Mouse (Mus musculus): Measurements from ENCODE around the gene Spats2.
"Not testable (repeated sequence)": the region's sequence is repeated elsewhere in the genome, so short reads cannot be mapped to it uniquely, and the experiment has no call there.

Spats2 gene

GRCm38 (mm10) chr15:99226090-99226489 is 100.4 kb downstream of the Spats2 start:
- DNase-seq: no peak

GRCm38 (mm10) chr15:99231998-99232397 is 106.3 kb downstream of the Spats2 start:
- DNase-seq: no peak

- no peak for DNase-seq
Measured at GRCm38 (mm10) chr15:99233719-99234118, 108.0 kb downstream of the Spats2 start.

GRCm38 (mm10) chr15:99234326-99235010 is 108.8 kb downstream of the Spats2 start:
- DNase-seq: no peak

GRCm38 (mm10) chr15:99238006-99238405 is 112.3 kb downstream of the Spats2 start:
- DNase-seq: no peak

GRCm38 (mm10) chr15:99240129-99240528 is 114.4 kb downstream of the Spats2 start:
- no peak for DNase-seq

- DNase-seq: no peak
Measured at GRCm38 (mm10) chr15:99241249-99241648, 115.5 kb downstream of the Spats2 start.

- DNase-seq: no peak
Measured at GRCm38 (mm10) chr15:99242045-99242444, 116.3 kb downstream of the Spats2 start.

GRCm38 (mm10) chr15:99246736-99247135 is 121.0 kb downstream of the Spats2 start:
- DNase-seq: not testable (repeated sequence)

- no peak for DNase-seq
Measured at GRCm38 (mm10) chr15:99248972-99249371, 123.3 kb downstream of the Spats2 start.

- DNase-seq: no peak
Measured at GRCm38 (mm10) chr15:99249938-99250337, 124.2 kb downstream of the Spats2 start.

GRCm38 (mm10) chr15:99251111-99251510 is 125.4 kb downstream of the Spats2 start:
- peak in 1 of 2 experiments; percentile 18 for DNase-seq

GRCm38 (mm10) chr15:99251626-99252380 is 126.1 kb downstream of the Spats2 start, which contains the start of gene Mcrs1:
Gene Mcrs1 (minus strand): TSS chr15:99251961.
- DNase-seq: peak; percentile 91 to 92

- DNase-seq: peak in 1 of 2 experiments; percentile 12
Measured at GRCm38 (mm10) chr15:99252381-99253174, 126.9 kb downstream of the Spats2 start.

GRCm38 (mm10) chr15:99253175-99253479 is 127.4 kb downstream of the Spats2 start:
- DNase-seq: not testable (repeated sequence)

GRCm38 (mm10) chr15:99253772-99254171 is 128.1 kb downstream of the Spats2 start:
- DNase-seq: no peak

- no peak for DNase-seq
Measured at GRCm38 (mm10) chr15:99254477-99255005, 128.8 kb downstream of the Spats2 start.

- no peak for DNase-seq
Measured at GRCm38 (mm10) chr15:99255241-99255749, 129.6 kb downstream of the Spats2 start.

- DNase-seq: no peak
Measured at GRCm38 (mm10) chr15:99259167-99259729, 133.5 kb downstream of the Spats2 start.

- peak; percentile 61 to 68 for DNase-seq
Measured at GRCm38 (mm10) chr15:99259730-99260252, 134.1 kb downstream of the Spats2 start.

- no peak for DNase-seq
Measured at GRCm38 (mm10) chr15:99262702-99263101, 137.0 kb downstream of the Spats2 start.

Measured in spleen, adult 18-20 months (tissue).